Mouse (Mus musculus) liver, embryonic 15.5 days (tissue): ENCODE measurements around the gene Trmt11. TPM values are rescaled to one million over a fixed set of nuclear protein-coding genes. Genes with fewer than 3 reads are reported as not detected.
"Not testable (repeated sequence)": the region's sequence is repeated elsewhere in the genome, so short reads cannot be mapped to it uniquely, and the experiment has no call there.

Experiments
- ATAC-seq: fragments of 200-750 bp; cut with Nextera tagmentation; 2 replicates; pipeline ENCODE4 v1.8.0; 2017; ENCODE audit warnings: moderate number of reproducible peaks, mild to moderate bottlenecking, moderate library complexity; ENCODE audit not compliant: insufficient read depth
- H3K27ac ChIP-seq: fragments of 300-500 bp; sonication (generic); replicated peaks from 2 replicates; pipeline ENCODE4 v1.5.1; 2015; ENCODE audit warnings: mild to moderate bottlenecking, inconsistent platforms
- H3K27me3 ChIP-seq: fragments of 300-500 bp; sonication (generic); 2 replicates; pipeline ENCODE4 v1.6.1; 2015; ENCODE audit warnings: mild to moderate bottlenecking, inconsistent platforms
- H3K36me3 ChIP-seq: fragments of 300-500 bp; sonication (generic); replicated peaks from 2 replicates; pipeline ENCODE4 v1.6.1; 2015; ENCODE audit warnings: moderate library complexity, mild to moderate bottlenecking, inconsistent platforms
- H3K4me1 ChIP-seq: fragments of 300-500 bp; sonication (generic); replicated peaks from 2 replicates; pipeline ENCODE4 v1.6.1; 2015; ENCODE audit warnings: inconsistent platforms
- H3K4me2 ChIP-seq: fragments of 300-500 bp; sonication (generic); 2 replicates; pipeline ENCODE4 v1.6.1; 2015; ENCODE audit warnings: moderate library complexity, mild to moderate bottlenecking, inconsistent platforms
- H3K4me3 ChIP-seq: fragments of 300-500 bp; sonication (generic); replicated peaks from 2 replicates; pipeline ENCODE4 v1.5.1; 2015; ENCODE audit warnings: mild to moderate bottlenecking, inconsistent platforms
- H3K9ac ChIP-seq: fragments of 300-500 bp; sonication (generic); 2 replicates; pipeline ENCODE4 v1.6.1; 2015; ENCODE audit warnings: moderate library complexity, mild to moderate bottlenecking, inconsistent platforms
- H3K9me3 ChIP-seq: fragments of 300-500 bp; sonication (generic); replicated peaks from 2 replicates; pipeline ENCODE4 v1.6.1; 2016; ENCODE audit warnings: inconsistent platforms
- WGBS: fragments of 180-500 bp; shearing (Covaris S2); methylation state at CpG from one replicate; pipeline ENCODE4 v1.1.7; 2015; ENCODE audit warnings: mixed read lengths; ENCODE audit not compliant: insufficient replicate concordance; 5-methylcytosine and 5-hydroxymethylcytosine counted together
- polyA plus RNA-seq: library from polyadenylated mRNA; unstranded; fragments of >200 nt; fragmentation: Nextera tagmentation; extraction: Ambion mirVana; gene quantifications from 2 replicates; pipeline ENCODE4 v1.2.1, GENCODE M21; 2015

The Trmt11 gene
- 13.4 and 14.7 TPM in 2 replicates for polyA plus RNA-seq

DNA sequence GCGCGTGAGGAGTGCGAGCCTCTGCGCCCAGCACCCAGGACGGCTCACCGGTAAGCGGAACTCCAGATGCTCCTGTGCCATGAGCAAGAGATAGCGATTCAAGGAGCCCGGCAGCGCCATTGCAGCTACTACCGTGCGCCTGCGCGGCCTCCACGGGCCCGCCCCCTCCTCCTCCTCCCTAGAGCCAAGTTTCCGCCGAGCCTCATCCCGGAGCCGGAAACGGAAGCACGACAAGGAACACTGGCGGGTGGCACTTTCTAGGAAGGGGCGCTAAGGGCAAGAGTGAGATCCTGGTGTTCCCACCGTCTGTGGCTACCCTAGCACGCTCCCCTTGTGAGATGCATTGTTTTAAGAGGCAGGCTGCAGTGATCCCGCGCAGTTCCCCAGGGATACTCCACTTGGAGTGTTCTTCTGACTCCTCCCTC is at the start of gene Trmt11:
Gene Trmt11, minus strand, starts transcription at position 208 of the 425 bp plus-strand sequence.
- H3K36me3 ChIP-seq, result peaks cover 14% of the 10 kb centered on the region; the same call in 1 of the 2 replicates
- no peaks in the 10 kb centered on the region for H3K9me3 ChIP-seq
- ATAC-seq, result peak; percentile 93
- H3K4me3 ChIP-seq, result peak within 1 kb of the TSS; percentile 88
- 2% methylated on average over 28 of the region's 28 CpGs for WGBS
- peaks cover 20% of the 10 kb centered on the region for H3K4me1 ChIP-seq
- peak within 1 kb of the TSS; percentile 81 for H3K9ac ChIP-seq
- H3K27me3 ChIP-seq, result no peaks in the 10 kb centered on the region
- peak within 1 kb of the TSS; percentile 84 for H3K4me2 ChIP-seq
- peak within 1 kb of the TSS; percentile 86 for H3K27ac ChIP-seq

DNA sequence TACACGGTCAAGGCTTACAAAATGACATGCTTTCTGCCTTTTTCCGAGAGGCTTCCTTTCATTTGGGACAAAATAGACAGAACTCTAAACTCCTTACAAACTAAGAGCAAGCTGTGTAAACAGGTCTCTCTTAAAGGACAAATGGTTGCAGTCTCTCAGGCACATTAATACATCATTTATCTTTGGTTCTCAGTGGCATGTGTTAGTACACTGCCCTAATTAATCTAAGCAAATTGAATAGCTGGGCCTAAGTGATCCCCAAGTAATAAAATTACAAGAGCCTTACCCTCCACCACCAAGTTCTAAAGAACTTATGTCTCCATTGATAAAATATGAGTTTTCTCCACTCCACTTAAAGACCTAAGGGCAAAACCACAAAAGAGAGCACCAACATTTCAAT is 47.1 kb upstream of the Trmt11 start:
- Histone ChIP-seq H3K36me3 (peaks cover 46% of the 10 kb centered on the region), H3K9me3 (no peaks in the 10 kb centered on the region), H3K9ac (no peak overlapping the region), H3K4me2 (no peak overlapping the region), H3K27me3 (no peaks in the 10 kb centered on the region), H3K4me3 (no peak overlapping the region), H3K4me1 (no peaks in the 10 kb centered on the region), H3K27ac (no peak overlapping the region)
- no peak for ATAC-seq
- WGBS, result 71% methylated on average over 2 of the region's 2 CpGs

DNA sequence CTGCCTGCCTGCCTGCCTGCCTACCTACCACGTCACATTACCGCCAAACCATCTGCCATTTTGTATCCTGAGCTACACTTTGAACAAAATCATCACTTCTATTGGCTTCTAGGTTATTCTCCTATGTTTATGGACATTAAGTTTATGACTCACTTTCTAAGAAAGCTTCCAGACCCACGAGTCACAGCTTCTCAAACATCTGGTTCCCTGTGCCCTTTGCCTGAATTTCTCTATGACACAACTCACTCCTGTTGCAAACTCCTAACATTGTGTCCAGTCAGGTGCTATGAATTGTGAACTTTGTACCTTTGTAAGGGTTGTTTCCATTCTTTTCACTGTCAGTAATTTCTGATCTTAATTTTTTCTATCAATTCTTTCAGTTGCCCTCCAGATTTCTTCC is 37.7 kb upstream of the Trmt11 start:
- Histone ChIP-seq H3K4me2 (no peak overlapping the region), H3K27me3 (no peaks in the 10 kb centered on the region), H3K9ac (no peak overlapping the region), H3K36me3 (no peaks in the 10 kb centered on the region), H3K9me3 (no peaks in the 10 kb centered on the region), H3K4me1 (peaks cover 12% of the 10 kb centered on the region), H3K4me3 (no peak overlapping the region), H3K27ac (no peak overlapping the region)
- ATAC-seq, result no peak
- 60% methylated on average over 3 of the region's 3 CpGs for WGBS

DNA sequence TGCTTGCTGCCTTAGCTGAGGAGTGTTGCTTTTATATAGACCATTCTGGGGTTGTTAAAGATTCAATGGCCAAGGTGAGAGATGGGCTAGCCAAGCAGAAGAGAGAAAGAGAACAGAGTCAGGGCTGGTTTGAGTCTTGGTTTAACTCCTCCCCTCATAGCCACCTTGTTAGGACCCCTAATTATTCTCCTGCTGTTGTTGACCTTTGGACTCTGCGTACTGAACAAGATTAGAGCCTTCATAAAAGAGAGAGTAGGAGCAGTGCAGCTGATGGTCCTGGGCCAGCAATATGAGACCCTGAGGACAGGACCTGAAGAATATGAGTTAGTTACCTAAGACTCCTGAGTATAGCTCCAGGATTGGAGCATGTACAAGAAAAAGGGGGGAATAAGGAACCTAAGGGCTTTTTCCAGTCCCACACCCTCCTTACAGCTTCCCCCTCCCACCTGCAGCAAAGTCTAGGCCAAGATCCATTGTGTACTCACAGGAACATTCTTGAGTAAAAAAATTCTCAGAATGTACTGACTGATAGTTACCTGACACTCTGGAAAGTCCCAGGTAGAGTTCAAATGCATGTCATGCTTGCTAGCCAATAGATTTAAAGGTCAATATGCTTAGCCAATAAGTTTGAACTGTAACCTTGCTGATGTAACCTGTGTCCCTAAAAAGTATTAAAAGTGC is 36.1 kb upstream of the Trmt11 start:
- not testable (repeated sequence) for H3K27ac ChIP-seq, H3K4me2 ChIP-seq, H3K4me3 ChIP-seq, H3K36me3 ChIP-seq, ATAC-seq, H3K9ac ChIP-seq, H3K9me3 ChIP-seq, H3K27me3 ChIP-seq
- peaks cover 28% of the 10 kb centered on the region for H3K4me1 ChIP-seq
- WGBS, result 68% methylated on average over 1 of the region's 1 CpGs

DNA sequence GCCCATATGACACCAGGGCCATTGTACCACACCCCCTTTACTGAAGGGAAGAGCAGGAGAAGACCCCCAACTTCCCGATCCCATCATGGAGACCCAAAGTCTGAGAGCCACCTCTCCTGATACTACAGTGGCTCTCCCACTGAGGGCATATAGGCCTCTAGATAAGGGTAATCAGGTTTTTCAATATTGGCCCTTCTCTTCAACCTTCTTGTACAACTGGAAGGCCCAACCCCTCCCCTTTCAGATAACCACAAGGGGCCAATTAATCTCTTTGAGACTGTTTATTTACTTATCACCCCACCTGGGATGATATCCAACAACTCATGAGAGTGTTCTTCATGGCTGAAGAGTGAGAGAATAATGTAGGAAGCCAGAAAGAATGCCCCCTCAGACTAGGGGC is 32.2 kb upstream of the Trmt11 start:
- 0 out of 2 replicates have a peak overlapping the region, but pooled peaks have one; percentile 12 for H3K27ac ChIP-seq
- H3K4me2 ChIP-seq, result peak overlapping the region; percentile 28
- WGBS, result 66% methylated on average over 1 of the region's 1 CpGs

DNA sequence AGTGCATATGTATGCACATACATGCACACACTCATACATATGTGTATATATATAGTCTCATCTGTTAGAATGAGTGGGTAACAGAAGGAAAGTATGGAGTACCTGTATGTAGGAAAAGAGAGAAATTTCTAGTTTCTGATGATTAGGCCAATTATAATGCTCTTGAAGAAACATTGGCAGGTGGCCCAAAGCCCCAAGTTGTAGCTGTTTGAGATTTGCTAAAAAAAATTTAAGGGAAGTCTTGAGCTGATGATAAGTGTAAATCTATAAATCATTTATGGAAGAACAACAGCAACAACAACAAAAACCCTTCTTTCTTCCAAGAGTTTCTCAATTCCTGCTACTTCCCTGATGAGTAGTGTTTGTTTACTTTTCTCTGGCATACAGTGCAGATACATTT is 29.4 kb upstream of the Trmt11 start:
- Histone ChIP-seq H3K27me3 (no peaks in the 10 kb centered on the region), H3K36me3 (no peaks in the 10 kb centered on the region), H3K4me3 (no peak overlapping the region), H3K4me2 (no peak overlapping the region), H3K4me1 (peaks cover 42% of the 10 kb centered on the region), H3K27ac (no peak overlapping the region; the same call in 1 of the 2 replicates), H3K9me3 (no peaks in the 10 kb centered on the region), H3K9ac (no peak overlapping the region)
- no peak for ATAC-seq

More for the DNA sequence above, 32.2 kb upstream of the Trmt11 start:
- no peaks in the 10 kb centered on the region for H3K27me3 ChIP-seq
- no peaks in the 10 kb centered on the region for H3K36me3 ChIP-seq
- H3K9me3 ChIP-seq, result no peaks in the 10 kb centered on the region
- H3K9ac ChIP-seq, result no peak overlapping the region
- no peak overlapping the region for H3K4me3 ChIP-seq
- peak; percentile 75 for ATAC-seq
- peaks cover 42% of the 10 kb centered on the region for H3K4me1 ChIP-seq

DNA sequence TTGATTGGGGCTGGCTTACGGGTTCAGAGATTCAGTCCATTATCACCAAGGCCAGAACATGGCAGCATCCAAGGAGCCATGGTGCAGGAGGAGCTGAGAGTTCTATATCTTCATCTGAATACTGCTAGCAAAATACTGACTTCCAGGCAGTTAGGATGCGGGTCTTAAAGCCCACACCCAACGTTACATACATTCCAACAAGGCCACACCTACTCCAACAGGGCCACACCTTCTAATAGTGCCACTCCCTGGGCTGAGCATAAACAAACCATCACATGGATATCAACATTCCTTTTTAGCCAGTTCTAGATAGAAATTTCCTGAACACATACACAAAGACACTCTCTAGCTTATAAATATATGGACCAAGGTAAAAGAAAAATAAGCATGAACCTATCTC is 29.0 kb upstream of the Trmt11 start, which contains the start of gene Hint3:
Gene Hint3, minus strand, starts transcription at position 120 of the 400 bp plus-strand sequence.
- H3K4me2 ChIP-seq, result no peak within 1 kb of the TSS
- no peak for ATAC-seq
- no peak within 1 kb of the TSS for H3K9ac ChIP-seq
- peaks cover 42% of the 10 kb centered on the region for H3K4me1 ChIP-seq
- no peaks in the 10 kb centered on the region for H3K9me3 ChIP-seq
- no peaks in the 10 kb centered on the region for H3K27me3 ChIP-seq
- no peaks in the 10 kb centered on the region for H3K36me3 ChIP-seq
- no peak within 1 kb of the TSS; the same call in 1 of the 2 replicates for H3K27ac ChIP-seq
- H3K4me3 ChIP-seq, result no peak within 1 kb of the TSS
- WGBS, result 66% methylated on average over 3 of the region's 3 CpGs

DNA sequence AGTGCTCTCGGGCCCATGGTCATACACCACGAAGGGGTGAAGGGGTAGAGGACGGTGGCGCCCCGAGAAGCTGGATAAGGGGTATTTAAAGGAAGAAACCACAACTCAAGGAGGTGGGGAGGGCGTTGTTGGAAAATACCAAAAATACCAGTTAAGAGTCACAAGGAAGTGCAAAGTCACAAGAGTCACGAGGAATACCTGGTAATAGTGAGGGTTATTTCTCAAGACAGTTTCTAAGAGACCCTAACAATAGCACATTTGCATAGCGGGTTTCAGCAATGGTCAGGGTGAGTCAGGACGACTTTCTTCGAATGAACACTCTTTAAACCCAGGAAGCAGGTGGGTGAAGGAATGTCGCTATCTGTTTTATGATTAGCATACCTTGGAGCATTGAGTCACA is 27.9 kb upstream of the Trmt11 start:
- WGBS, result 78% methylated on average over 11 of the region's 11 CpGs
- not testable (repeated sequence) for H3K4me3 ChIP-seq

DNA sequence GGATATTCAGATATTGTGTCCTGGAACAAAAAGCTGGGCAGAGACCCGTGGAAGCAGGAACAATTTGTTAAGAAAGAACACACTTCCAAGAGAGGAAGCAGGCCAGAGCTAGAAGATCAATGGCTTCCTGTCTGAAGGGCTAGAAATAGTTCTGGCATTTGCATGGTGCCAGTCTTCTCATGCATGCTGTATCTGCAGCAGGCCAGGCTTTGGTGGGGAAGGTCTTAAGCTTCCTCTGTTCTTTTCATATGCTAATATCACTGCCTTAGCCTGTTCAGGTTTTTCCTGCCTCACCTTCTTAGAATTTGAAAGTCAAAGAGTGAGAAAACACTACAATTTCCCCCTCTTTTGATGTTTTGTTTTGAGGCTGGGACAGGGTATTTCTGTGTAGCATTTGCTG is 27.0 kb upstream of the Trmt11 start:
- Histone ChIP-seq H3K9ac (no peak overlapping the region), H3K9me3 (no peaks in the 10 kb centered on the region), H3K4me3 (no peak overlapping the region), H3K36me3 (no peaks in the 10 kb centered on the region), H3K4me1 (peaks cover 24% of the 10 kb centered on the region), H3K4me2 (no peak overlapping the region), H3K27me3 (no peaks in the 10 kb centered on the region), H3K27ac (no peak overlapping the region)
- 9% methylated on average over 1 of the region's 1 CpGs for WGBS
- no peak for ATAC-seq

More for the DNA sequence above, 27.9 kb upstream of the Trmt11 start:
- not testable (repeated sequence) for H3K36me3 ChIP-seq, H3K4me2 ChIP-seq, H3K9me3 ChIP-seq, H3K27ac ChIP-seq, ATAC-seq, H3K27me3 ChIP-seq, H3K9ac ChIP-seq
- H3K4me1 ChIP-seq, result peaks cover 31% of the 10 kb centered on the region

DNA sequence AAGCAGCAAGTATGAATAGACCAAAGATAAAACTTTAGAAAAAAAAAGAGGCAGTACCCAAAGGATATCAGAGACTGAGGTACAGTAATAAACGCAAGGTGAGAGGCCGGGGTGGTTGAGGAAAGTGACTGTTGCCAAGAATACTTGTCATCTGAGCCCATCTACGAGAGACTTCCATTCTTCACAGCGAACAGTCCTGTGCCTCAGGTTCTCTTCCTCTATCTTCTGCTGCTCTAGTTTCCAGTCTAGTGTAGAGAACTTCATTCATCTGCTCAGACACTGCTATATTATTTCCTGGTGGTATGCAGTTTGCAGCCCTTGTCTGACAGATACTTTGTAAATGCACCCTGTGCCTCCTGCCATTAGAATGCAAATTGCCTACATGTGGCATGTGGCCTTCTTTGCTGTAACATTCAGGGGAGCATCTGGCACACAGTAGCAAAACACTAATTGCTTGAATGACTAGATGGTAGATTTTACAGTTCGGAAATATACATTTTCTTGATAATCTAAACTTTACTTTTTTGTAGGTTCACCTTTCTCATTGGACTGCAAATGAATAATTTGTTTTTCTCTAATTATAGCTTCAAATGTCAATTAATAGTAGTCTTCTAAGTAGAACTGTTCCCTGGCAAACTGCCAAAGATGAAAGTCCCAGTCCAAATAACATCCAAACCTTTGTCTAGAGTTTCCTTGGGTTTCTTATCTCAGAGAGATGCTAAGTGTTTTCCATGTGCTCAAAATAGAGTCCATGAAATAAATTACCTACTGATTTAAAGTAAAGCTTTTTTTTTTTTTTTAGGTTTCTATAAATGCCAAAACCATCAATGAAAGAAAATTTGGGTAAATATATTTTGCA is 23.8 kb upstream of the Trmt11 start:
- Histone ChIP-seq H3K4me3 (no peak overlapping the region), H3K36me3 (no peaks in the 10 kb centered on the region), H3K4me1 (peaks cover 2% of the 10 kb centered on the region), H3K27me3 (peaks cover 7% of the 10 kb centered on the region; the same call in 1 of the 2 replicates), H3K27ac (no peak overlapping the region), H3K4me2 (no peak overlapping the region), H3K9me3 (no peaks in the 10 kb centered on the region), H3K9ac (no peak overlapping the region)
- 58% methylated on average over 5 of the region's 5 CpGs for WGBS
- ATAC-seq, result no peak

DNA sequence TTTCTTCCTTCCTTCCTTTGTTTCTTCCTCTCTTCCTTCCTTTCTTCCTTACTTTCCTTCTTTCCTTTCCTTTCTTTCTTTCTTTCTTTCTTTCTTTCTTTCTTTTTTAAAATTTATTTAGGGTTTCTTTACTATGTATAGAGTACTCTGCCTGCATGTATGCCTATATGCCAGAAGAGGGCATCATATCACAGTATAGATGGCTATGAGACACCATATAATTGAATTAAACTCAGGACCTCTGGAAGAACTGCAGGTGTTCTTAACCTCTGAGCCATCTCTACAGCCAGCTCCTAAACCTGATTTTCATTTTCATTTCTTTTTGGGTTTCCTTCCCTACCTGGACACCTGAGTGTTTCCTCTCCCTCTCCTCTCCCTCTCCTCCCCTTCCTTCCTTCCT is 22.4 kb upstream of the Trmt11 start:
- Histone ChIP-seq H3K9ac (no peak overlapping the region), H3K36me3 (no peaks in the 10 kb centered on the region), H3K4me2 (no peak overlapping the region), H3K27me3 (peaks cover 7% of the 10 kb centered on the region; the same call in 1 of the 2 replicates), H3K27ac (no peak overlapping the region), H3K9me3 (no peaks in the 10 kb centered on the region), H3K4me3 (no peak overlapping the region), H3K4me1 (peaks cover 3% of the 10 kb centered on the region; the same call in 1 of the 2 replicates)
- no peak for ATAC-seq
